Mouse (Mus musculus) liver, embryonic 13.5 days (tissue): Measurements from ENCODE around the gene Arhgap5. TPM values are rescaled to one million over a fixed set of nuclear protein-coding genes. Genes with fewer than 3 reads are reported as not detected.

ENCODE experiments used
- ATAC-seq: fragments of 200-750 bp; cut with Nextera tagmentation; 2 replicates; pipeline ENCODE4 v1.8.0; 2017; ENCODE audit warnings: low read depth, mild to moderate bottlenecking, moderate number of reproducible peaks, moderate library complexity
- DNase-seq: peaks from one replicate; pipeline ENCODE4 v3.0.0; 2022
- H3K27ac ChIP-seq: fragments of 300-500 bp; sonication (generic); 2 replicates; pipeline ENCODE4 v1.5.1; 2015; ENCODE audit warnings: moderate library complexity, mild to moderate bottlenecking, inconsistent platforms
- H3K27me3 ChIP-seq: fragments of 300-500 bp; sonication (generic); 2 replicates; pipeline ENCODE4 v1.6.1; 2015; ENCODE audit warnings: mild to moderate bottlenecking, inconsistent platforms
- H3K36me3 ChIP-seq: fragments of 300-500 bp; sonication (generic); 2 replicates; pipeline ENCODE4 v1.6.1; 2015; ENCODE audit warnings: mild to moderate bottlenecking, inconsistent platforms
- H3K4me1 ChIP-seq: fragments of 300-500 bp; sonication (generic); replicated peaks from 2 replicates; pipeline ENCODE4 v1.6.1; 2015; ENCODE audit warnings: inconsistent platforms
- H3K4me2 ChIP-seq: fragments of 300-500 bp; sonication (generic); 2 replicates; pipeline ENCODE4 v1.6.1; 2015; ENCODE audit warnings: inconsistent platforms, mild to moderate bottlenecking, moderate library complexity
- H3K4me3 ChIP-seq: fragments of 300-500 bp; sonication (generic); replicated peaks from 2 replicates; pipeline ENCODE4 v1.5.1; 2015; ENCODE audit warnings: mild to moderate bottlenecking, inconsistent platforms
- H3K9ac ChIP-seq: fragments of 300-500 bp; sonication (generic); 2 replicates; pipeline ENCODE4 v1.6.1; 2015; ENCODE audit warnings: mild to moderate bottlenecking, inconsistent platforms
- H3K9me3 ChIP-seq: fragments of 300-500 bp; sonication (generic); replicated peaks from 2 replicates; pipeline ENCODE4 v1.6.1; 2016; ENCODE audit warnings: inconsistent platforms
- WGBS: fragments of 180-500 bp; shearing (Covaris S2); methylation state at CpG from one replicate; pipeline ENCODE4 v1.1.7; 2015; ENCODE audit not compliant: insufficient replicate concordance; 5-methylcytosine and 5-hydroxymethylcytosine counted together
- polyA plus RNA-seq: library from polyadenylated mRNA; unstranded; fragments of >200 nt; fragmentation: Nextera tagmentation; extraction: Ambion mirVana; gene quantifications from 2 replicates; pipeline ENCODE4 v1.2.1, GENCODE M21; 2015

Gene Arhgap5
- polyA plus RNA-seq, 1 experiment from 2014 or later, result 7.5 TPM

GRCm38 (mm10) chr12:52488266-52488975 lies 15.4 kb upstream of the Arhgap5 start:
- no peak overlapping the region for H3K4me3 ChIP-seq
- no peak for DNase-seq
- H3K9ac ChIP-seq, result no peak overlapping the region
- H3K27ac ChIP-seq, result no peak overlapping the region
- no peaks in the 10 kb centered on the region for H3K27me3 ChIP-seq
- H3K4me1 ChIP-seq, result 0 out of 2 replicates have a peak, but pooled peaks cover 5% of the 10 kb centered on the region
- no peak for ATAC-seq
- 39% methylated on average over 15 of the region's 15 CpGs for WGBS
- no peak overlapping the region for H3K4me2 ChIP-seq
- H3K9me3 ChIP-seq, result no peaks in the 10 kb centered on the region
- H3K36me3 ChIP-seq, result no peaks in the 10 kb centered on the region

GRCm38 (mm10) chr12:52493281-52493681 lies 10.5 kb upstream of the Arhgap5 start:
- ATAC-seq, result no peak
- WGBS, result 60% methylated on average over 6 of the region's 6 CpGs

GRCm38 (mm10) chr12:52497209-52497608 lies 6.6 kb upstream of the Arhgap5 start:
- H3K9ac ChIP-seq, result no peak overlapping the region
- H3K4me1 ChIP-seq, result 0 out of 2 replicates have a peak, but pooled peaks cover 5% of the 10 kb centered on the region
- H3K27me3 ChIP-seq, result no peaks in the 10 kb centered on the region
- no peak overlapping the region for H3K4me3 ChIP-seq
- WGBS, result 65% methylated on average over 3 of the region's 3 CpGs
- ATAC-seq (no peak), DNase-seq (no peak)
- H3K4me2 ChIP-seq, result no peak overlapping the region
- H3K36me3 ChIP-seq, result no peaks in the 10 kb centered on the region
- no peak overlapping the region for H3K27ac ChIP-seq
- no peaks in the 10 kb centered on the region for H3K9me3 ChIP-seq

More at GRCm38 (mm10) chr12:52493281-52493681, 10.5 kb upstream of the Arhgap5 start:
- Histone ChIP-seq H3K36me3 (no peaks in the 10 kb centered on the region), H3K9ac (no peak overlapping the region), H3K4me1 (0 out of 2 replicates have a peak, but pooled peaks cover 5% of the 10 kb centered on the region), H3K27ac (no peak overlapping the region), H3K4me2 (no peak overlapping the region), H3K9me3 (no peaks in the 10 kb centered on the region), H3K4me3 (no peak overlapping the region), H3K27me3 (no peaks in the 10 kb centered on the region)
- no peak for DNase-seq

GRCm38 (mm10) chr12:52500915-52501833 lies 2.6 kb upstream of the Arhgap5 start:
- Histone ChIP-seq H3K4me3 (no peak overlapping the region), H3K27ac (no peak overlapping the region), H3K4me1 (peaks cover 8% of the 10 kb centered on the region), H3K9ac (no peak overlapping the region), H3K4me2 (no peak overlapping the region), H3K27me3 (peaks cover 6% of the 10 kb centered on the region), H3K36me3 (no peaks in the 10 kb centered on the region), H3K9me3 (no peaks in the 10 kb centered on the region)
- DNase-seq, result peak; percentile 16
- ATAC-seq, result no peak
- 49% methylated on average over 8 of the region's 8 CpGs for WGBS

- Histone ChIP-seq H3K4me2 (no peak overlapping the region), H3K4me1 (peaks cover 8% of the 10 kb centered on the region), H3K36me3 (no peaks in the 10 kb centered on the region), H3K4me3 (no peak overlapping the region), H3K9ac (no peak overlapping the region), H3K27ac (no peak overlapping the region), H3K9me3 (no peaks in the 10 kb centered on the region), H3K27me3 (peaks cover 6% of the 10 kb centered on the region)
- 52% methylated on average over 3 of the region's 3 CpGs for WGBS
- DNase-seq, result no peak
- ATAC-seq, result no peak
Measured at GRCm38 (mm10) chr12:52502161-52502560, 1.6 kb upstream of the Arhgap5 start.

GRCm38 (mm10) chr12:52503131-52503455 lies 679 bp upstream of the Arhgap5 start:
- Histone ChIP-seq H3K9ac (peak overlapping the region; percentile 90), H3K9me3 (no peaks in the 10 kb centered on the region), H3K36me3 (no peaks in the 10 kb centered on the region), H3K27ac (peak overlapping the region; percentile 62), H3K4me1 (peaks cover 8% of the 10 kb centered on the region), H3K4me2 (peak overlapping the region; percentile 96), H3K27me3 (peaks cover 6% of the 10 kb centered on the region), H3K4me3 (peak overlapping the region; percentile 90)
- 1% methylated on average over 13 of the region's 13 CpGs for whole genome bisulfite sequencing
- DNase-seq, result no peak
- peak; percentile 7 for ATAC-seq

- Histone ChIP-seq H3K9ac (peak overlapping the region; percentile 90), H3K4me3 (peak overlapping the region; percentile 90), H3K4me2 (peak overlapping the region; percentile 96), H3K27me3 (peaks cover 6% of the 10 kb centered on the region), H3K36me3 (no peaks in the 10 kb centered on the region), H3K27ac (peak overlapping the region; percentile 88), H3K4me1 (peaks cover 8% of the 10 kb centered on the region), H3K9me3 (no peaks in the 10 kb centered on the region)
- WGBS, result under 1% methylated on average over 67 of the region's 78 CpGs
- ATAC-seq (peak; percentile 33), DNase-seq (peak; percentile 39)
Measured at GRCm38 (mm10) chr12:52504331-52505181, 784 bp downstream of the Arhgap5 start.

- no peak overlapping the region for H3K9ac ChIP-seq
- no peak for DNase-seq
- 70% methylated on average over 2 of the region's 2 CpGs for WGBS
Measured at GRCm38 (mm10) chr12:52524699-52525098, 20.9 kb downstream of the Arhgap5 start.

GRCm38 (mm10) chr12:52525486-52525885 lies 21.7 kb downstream of the Arhgap5 start:
- H3K27ac ChIP-seq, result no peak overlapping the region
- H3K9ac ChIP-seq, result no peak overlapping the region
- no peaks in the 10 kb centered on the region for H3K4me1 ChIP-seq
- H3K4me2 ChIP-seq, result no peak overlapping the region
- no peak overlapping the region for H3K4me3 ChIP-seq
- no peaks in the 10 kb centered on the region for H3K27me3 ChIP-seq
- WGBS, result 21% methylated on average over 1 of the region's 1 CpGs
- ATAC-seq (no peak), DNase-seq (no peak)
- no peaks in the 10 kb centered on the region for H3K36me3 ChIP-seq
- no peaks in the 10 kb centered on the region for H3K9me3 ChIP-seq

More at GRCm38 (mm10) chr12:52524699-52525098, 20.9 kb downstream of the Arhgap5 start:
- no peaks in the 10 kb centered on the region for H3K36me3 ChIP-seq
- no peak overlapping the region for H3K4me3 ChIP-seq
- H3K27me3 ChIP-seq, result no peaks in the 10 kb centered on the region
- no peak for ATAC-seq
- H3K27ac ChIP-seq, result no peak overlapping the region
- no peaks in the 10 kb centered on the region for H3K4me1 ChIP-seq
- H3K4me2 ChIP-seq, result no peak overlapping the region
- H3K9me3 ChIP-seq, result no peaks in the 10 kb centered on the region

- no peaks in the 10 kb centered on the region for H3K9me3 ChIP-seq
- WGBS, result 73% methylated on average over 3 of the region's 3 CpGs
Measured at GRCm38 (mm10) chr12:52529740-52530139, 26.0 kb downstream of the Arhgap5 start.

GRCm38 (mm10) chr12:52541294-52541693 lies 37.5 kb downstream of the Arhgap5 start:
- Histone ChIP-seq H3K36me3 (no peaks in the 10 kb centered on the region), H3K27ac (no peak overlapping the region), H3K27me3 (no peaks in the 10 kb centered on the region), H3K4me2 (no peak overlapping the region), H3K9me3 (no peaks in the 10 kb centered on the region), H3K9ac (no peak overlapping the region), H3K4me1 (peaks cover 5% of the 10 kb centered on the region), H3K4me3 (no peak overlapping the region)
- ATAC-seq, result no peak
- no peak for DNase-seq
- 50% methylated on average over 4 of the region's 4 CpGs for WGBS

More at GRCm38 (mm10) chr12:52529740-52530139, 26.0 kb downstream of the Arhgap5 start:
- Histone ChIP-seq H3K4me2 (no peak overlapping the region), H3K36me3 (no peaks in the 10 kb centered on the region), H3K4me1 (no peaks in the 10 kb centered on the region), H3K27ac (no peak overlapping the region), H3K9ac (no peak overlapping the region), H3K4me3 (no peak overlapping the region), H3K27me3 (no peaks in the 10 kb centered on the region)
- DNase-seq (no peak), ATAC-seq (no peak)
